Mouse (Mus musculus): ENCODE results near the gene Abhd5. TPM values are rescaled to one million over a fixed set of nuclear protein-coding genes. Genes with fewer than 3 reads are reported as not detected.

Abhd5 gene
- polyA plus RNA-seq, 1 experiment = 23.7 TPM

DNA sequence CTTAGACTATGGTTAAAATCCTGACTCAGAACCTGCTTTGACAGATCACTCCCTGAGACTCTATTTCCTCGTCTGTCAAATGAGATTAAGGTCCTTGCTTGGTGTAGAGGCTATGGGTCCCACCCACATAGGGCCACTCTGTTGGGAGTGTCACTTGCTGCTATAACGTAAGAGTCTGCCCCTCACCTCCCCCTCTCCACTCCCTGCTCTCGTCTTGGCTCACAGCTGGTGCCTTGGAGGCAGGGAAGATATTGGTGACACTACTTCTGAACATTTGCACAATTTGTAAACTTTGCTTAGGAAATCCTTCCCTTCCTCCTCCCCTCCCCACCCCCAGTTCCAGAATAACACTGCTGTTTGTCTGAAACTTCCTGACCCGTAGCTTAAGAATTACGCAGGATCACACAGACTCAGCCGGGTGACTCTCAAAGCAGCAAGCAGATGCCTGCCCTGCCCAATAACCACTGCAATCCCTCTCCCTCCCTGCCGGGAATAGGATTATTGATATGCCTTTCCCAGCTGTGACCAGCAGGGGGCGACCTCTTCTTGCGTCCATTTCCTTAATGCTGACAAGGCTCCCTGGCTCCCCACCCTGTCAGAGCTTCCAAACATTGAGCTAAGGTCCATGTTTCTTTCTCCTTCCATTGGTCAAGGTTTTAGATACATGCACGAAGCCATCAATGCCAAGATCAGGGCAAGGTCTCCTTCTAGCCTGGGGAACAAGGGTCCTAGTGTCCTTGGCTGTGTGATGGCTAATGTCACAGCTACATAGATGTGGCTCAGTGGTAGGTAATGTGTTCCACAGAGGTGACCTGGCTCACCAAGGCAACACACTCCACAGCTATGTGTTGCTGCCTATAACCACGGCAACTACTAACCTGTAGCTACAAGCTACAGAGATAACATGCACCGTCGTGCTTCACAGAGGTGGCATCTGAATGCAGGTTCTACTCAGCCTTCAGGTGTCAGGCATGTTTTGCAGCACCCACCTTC, 69.7 kb downstream of the Abhd5 start:
- TF ChIP-seq POLR2A (IDR thresholded peaks at IDR 0.05; ENCODE audit: extremely low read depth, insufficient read depth, low read length) = no peak
- TF ChIP-seq CTCF (IDR thresholded peaks at IDR 0.05; ENCODE audit: extremely low read depth, insufficient read depth, low read length) = peak; percentile 89
- H3K4me1 ChIP-seq (ENCODE audit: control insufficient read depth, insufficient read depth, low read length) = peaks cover 4% of the 10 kb centered on the region
- H3K27ac ChIP-seq (ENCODE audit: insufficient read depth, low read length) = no peak overlapping the region
- H3K4me3 ChIP-seq (ENCODE audit: insufficient read depth, low read length) = no peak overlapping the region

DNA sequence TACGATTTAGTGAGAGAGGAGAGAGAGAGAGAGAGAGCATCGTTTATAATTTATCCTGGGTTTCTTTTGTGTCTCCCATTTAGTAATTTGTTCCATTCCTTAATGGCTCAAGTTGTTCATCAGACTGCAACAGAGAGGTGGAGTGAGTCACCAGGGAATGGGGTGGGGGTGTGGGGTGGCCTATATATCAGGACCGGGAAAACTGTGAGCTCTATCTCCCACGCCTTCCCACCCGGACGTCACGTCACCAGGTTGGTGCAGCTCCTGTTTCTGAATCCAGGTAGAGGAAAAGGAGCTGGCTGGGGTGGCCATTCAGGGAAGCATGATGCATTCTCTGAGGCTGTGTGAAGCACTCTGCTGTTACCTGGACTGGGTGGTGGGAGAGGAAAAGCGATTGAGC, 70.5 kb downstream of the Abhd5 start:
- 0 out of 2 replicates have a peak overlapping the region, but pooled peaks have one; percentile 2 for H3K27ac ChIP-seq (ENCODE audit: insufficient read depth, low read length)
- no peak for TF ChIP-seq CTCF (IDR thresholded peaks at IDR 0.05; ENCODE audit: extremely low read depth, insufficient read depth, low read length)
- TF ChIP-seq POLR2A (IDR thresholded peaks at IDR 0.05; ENCODE audit: extremely low read depth, insufficient read depth, low read length) = no peak
- peaks cover 4% of the 10 kb centered on the region for H3K4me1 ChIP-seq (ENCODE audit: control insufficient read depth, insufficient read depth, low read length)

DNA sequence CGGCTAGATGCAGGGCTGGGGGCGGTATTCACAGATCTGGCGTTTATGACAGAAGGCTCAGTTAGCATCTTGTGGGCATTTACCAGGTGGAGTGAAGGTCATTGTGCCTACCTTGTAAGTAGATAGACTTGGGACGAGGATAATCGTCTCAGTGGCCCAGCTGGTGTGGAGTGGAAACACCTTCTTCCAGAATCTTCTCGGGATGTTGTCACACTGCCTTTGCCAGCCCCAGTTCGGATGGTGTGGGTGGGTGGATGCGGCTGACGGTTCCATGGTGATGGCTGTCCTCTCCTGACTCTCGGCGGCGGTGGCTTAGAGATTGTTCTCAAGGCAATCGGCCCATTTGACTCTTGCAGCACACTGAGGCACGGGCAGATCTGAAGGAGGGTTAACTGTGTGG, 71.3 kb downstream of the Abhd5 start:
- Histone ChIP-seq H3K4me1 (ENCODE audit: control insufficient read depth, insufficient read depth, low read length) (peaks cover 4% of the 10 kb centered on the region), H3K27ac (ENCODE audit: insufficient read depth, low read length) (peak overlapping the region; percentile 2; the same call in 1 of the 2 replicates), H3K4me3 (ENCODE audit: insufficient read depth, low read length) (no peak overlapping the region)
- no peak for TF ChIP-seq POLR2A (IDR thresholded peaks at IDR 0.05; ENCODE audit: extremely low read depth, insufficient read depth, low read length)
- no peak for TF ChIP-seq CTCF (IDR thresholded peaks at IDR 0.05; ENCODE audit: extremely low read depth, insufficient read depth, low read length)

More for the DNA sequence above, 70.5 kb downstream of the Abhd5 start:
- H3K4me3 ChIP-seq (ENCODE audit: insufficient read depth, low read length) = no peak overlapping the region

DNA sequence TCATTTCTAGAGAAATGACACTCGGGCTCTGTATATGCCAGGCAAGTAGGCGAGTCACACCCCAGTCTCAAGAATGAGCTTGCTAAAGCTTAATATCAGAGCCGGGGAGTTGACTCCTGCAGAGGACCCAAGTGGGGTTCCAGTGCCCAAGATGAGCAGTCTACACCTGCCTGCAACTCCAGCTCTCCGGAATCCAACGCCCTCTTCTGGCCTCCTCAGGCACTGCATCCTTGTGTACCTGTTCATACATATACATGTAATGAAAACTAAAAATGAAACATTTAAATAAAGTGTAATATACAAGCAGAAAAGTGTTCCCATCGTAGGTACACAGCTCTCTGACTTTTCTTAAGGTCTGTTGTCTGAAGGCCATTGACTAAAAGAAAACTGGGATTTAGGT, 71.7 kb downstream of the Abhd5 start:
- no peak overlapping the region for H3K27ac ChIP-seq (ENCODE audit: insufficient read depth, low read length)

DNA sequence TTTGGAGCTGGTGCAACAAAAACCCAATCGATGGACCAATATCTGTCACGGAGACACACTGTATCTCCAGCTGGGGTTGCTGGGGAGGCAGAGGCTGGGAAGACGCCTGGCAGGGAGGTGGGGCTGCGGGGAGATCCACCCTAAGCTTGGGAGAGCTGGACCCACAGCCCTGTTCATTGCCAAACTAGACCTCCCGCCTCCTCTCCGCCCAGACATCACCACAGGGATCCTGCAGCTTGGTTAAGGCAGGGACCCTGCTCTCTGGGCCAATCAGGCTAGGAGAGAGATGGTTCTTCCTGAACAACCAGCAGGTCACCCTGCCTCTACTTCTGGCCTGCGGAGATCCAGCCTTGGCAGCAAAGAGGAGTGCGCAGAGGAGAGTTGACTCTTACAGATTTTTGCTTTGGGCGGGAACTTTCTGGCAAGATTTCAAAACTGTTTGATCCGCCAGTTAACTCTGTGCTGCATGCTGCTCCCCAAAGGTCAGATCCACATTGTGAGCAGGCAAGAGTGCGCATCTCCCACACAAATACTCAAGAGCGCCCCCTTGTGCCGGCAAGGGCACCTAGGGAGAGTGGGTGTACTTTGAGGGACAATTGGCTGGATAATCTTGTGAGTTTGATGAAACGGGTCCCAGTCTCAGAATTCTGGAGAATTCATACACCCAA, 73.7 kb downstream of the Abhd5 start:
- Histone ChIP-seq H3K27ac (ENCODE audit: insufficient read depth, low read length) (no peak overlapping the region), H3K4me1 (ENCODE audit: control insufficient read depth, insufficient read depth, low read length) (peaks cover 4% of the 10 kb centered on the region), H3K4me3 (ENCODE audit: insufficient read depth, low read length) (no peak overlapping the region)
- TF ChIP-seq POLR2A (IDR thresholded peaks at IDR 0.05; ENCODE audit: extremely low read depth, insufficient read depth, low read length) = no peak
- TF ChIP-seq CTCF (IDR thresholded peaks at IDR 0.05; ENCODE audit: extremely low read depth, insufficient read depth, low read length) = 0 out of 2 replicates have a peak, but pooled peaks have one; percentile 5

More for the DNA sequence above, 71.7 kb downstream of the Abhd5 start:
- TF ChIP-seq CTCF (IDR thresholded peaks at IDR 0.05; ENCODE audit: extremely low read depth, insufficient read depth, low read length) (peak; percentile 28; the same call in 1 of the 2 replicates), POLR2A (IDR thresholded peaks at IDR 0.05; ENCODE audit: extremely low read depth, insufficient read depth, low read length) (no peak)
- no peak overlapping the region for H3K4me3 ChIP-seq (ENCODE audit: insufficient read depth, low read length)
- peaks cover 4% of the 10 kb centered on the region for H3K4me1 ChIP-seq (ENCODE audit: control insufficient read depth, insufficient read depth, low read length)

DNA sequence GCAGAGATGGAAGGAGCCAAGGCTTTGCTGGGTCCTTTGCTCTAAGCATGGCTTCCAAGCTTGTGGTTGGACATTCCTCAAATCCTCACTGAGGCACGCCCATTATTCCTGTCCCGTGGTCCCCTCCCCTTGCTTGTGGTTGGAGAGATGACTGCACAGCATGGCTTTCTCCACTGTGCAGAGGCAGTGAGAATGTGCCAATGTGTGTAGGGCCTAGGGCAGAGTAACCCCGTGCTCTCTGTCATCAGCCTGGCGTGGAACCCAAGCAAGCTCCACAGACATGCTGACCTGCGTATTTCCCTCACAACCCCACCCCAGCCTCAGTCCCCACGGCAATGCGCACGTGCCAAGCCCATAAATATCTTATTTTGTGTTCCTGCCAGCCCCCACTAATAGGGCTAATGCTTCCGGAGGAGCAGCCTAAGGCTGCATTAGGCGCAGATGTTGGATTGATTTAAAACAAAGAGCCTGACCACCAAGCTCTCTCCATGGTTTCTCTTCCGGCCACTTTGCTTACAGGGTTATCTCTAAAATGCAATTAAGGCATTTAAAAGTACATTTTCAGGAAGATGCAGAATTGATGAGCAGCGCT, 77.7 kb downstream of the Abhd5 start:
- no peak overlapping the region for H3K27ac ChIP-seq (ENCODE audit: insufficient read depth, low read length)
- H3K4me3 ChIP-seq (ENCODE audit: insufficient read depth, low read length) = no peak overlapping the region
- no peak for TF ChIP-seq CTCF (IDR thresholded peaks at IDR 0.05; ENCODE audit: extremely low read depth, insufficient read depth, low read length)
- no peak for TF ChIP-seq POLR2A (IDR thresholded peaks at IDR 0.05; ENCODE audit: extremely low read depth, insufficient read depth, low read length)
- H3K4me1 ChIP-seq (ENCODE audit: control insufficient read depth, insufficient read depth, low read length) = no peaks in the 10 kb centered on the region

DNA sequence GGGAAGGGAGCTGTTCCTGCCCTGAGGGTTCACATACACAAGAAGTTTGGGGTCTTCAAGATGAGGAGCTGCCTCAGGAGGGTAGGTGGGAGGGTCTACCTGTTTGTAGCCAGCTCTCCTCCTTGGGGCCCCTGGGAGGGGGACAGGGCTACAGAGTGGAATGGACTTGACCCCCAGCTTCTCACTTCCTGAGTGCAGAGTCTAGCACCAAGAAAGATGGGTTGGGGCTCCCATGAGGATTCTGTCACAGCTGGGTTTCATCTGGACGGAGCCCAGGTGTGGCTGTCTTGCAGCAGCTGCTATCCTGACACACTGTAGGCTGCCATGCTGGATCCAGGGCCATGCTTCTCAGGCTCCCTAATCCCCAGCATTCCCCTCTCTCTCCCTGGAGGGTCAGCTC, 78.3 kb downstream of the Abhd5 start:
- TF ChIP-seq POLR2A (IDR thresholded peaks at IDR 0.05; ENCODE audit: extremely low read depth, insufficient read depth, low read length) (no peak), CTCF (IDR thresholded peaks at IDR 0.05; ENCODE audit: extremely low read depth, insufficient read depth, low read length) (no peak)
- no peak overlapping the region for H3K4me3 ChIP-seq (ENCODE audit: insufficient read depth, low read length)
- H3K27ac ChIP-seq (ENCODE audit: insufficient read depth, low read length) = no peak overlapping the region
- H3K4me1 ChIP-seq (ENCODE audit: control insufficient read depth, insufficient read depth, low read length) = no peaks in the 10 kb centered on the region

Other genes starting within 250 kb of the Abhd5 start
- 78.6 and 79.6 TPM in 2 replicates for gene Snrk, start 234.3 kb upstream of the Abhd5 start, polyA plus RNA-seq (2012; rRNA removed)
- gene Ano10, start 57.2 kb upstream of the Abhd5 start, polyA plus RNA-seq (2012; rRNA removed) = 31.3 and 33.2 TPM in 2 replicates